Mouse (Mus musculus): ENCODE measurements at regions not wholly inside any gene's neighbourhood (a gene's known extent, or its start where the extent isn't known, plus 50 kb on each side); places are given as distances from the start of the nearest gene placed in this dataset.

GRCm38 (mm10) chr3:144273115-144273514 lies 68.1 kb upstream of the Lmo4 start:
- WGBS: 94% methylated on average over 5 of the region's 5 CpGs

GRCm38 (mm10) chr3:144270206-144270605 lies 65.2 kb upstream of the Lmo4 start:
- H3K4me3 ChIP-seq (ENCODE audit: insufficient read depth, low read depth, low read length): no peak overlapping the region
- 72% methylated on average over 6 of the region's 6 CpGs for WGBS
- no peak for DNase-seq
- H3K4me1 ChIP-seq (ENCODE audit: control insufficient read depth, insufficient read depth, low read length): no peaks in the 10 kb centered on the region
- TF ChIP-seq POLR2A (IDR thresholded peaks at IDR 0.05; ENCODE audit: low read depth, low read length) (no peak), CTCF (conservative IDR thresholded peaks at IDR 0.05; ENCODE audit: insufficient read depth, insufficient read length, low read depth, low read length) (no peak)
- no peak overlapping the region for H3K27ac ChIP-seq (ENCODE audit: insufficient read depth, low read depth, low read length)
- H3K36me3 ChIP-seq (ENCODE audit: control insufficient read depth, insufficient read depth, low read length): no peaks in the 10 kb centered on the region
- no peaks in the 10 kb centered on the region for H3K27me3 ChIP-seq (replicated peaks; ENCODE audit: control insufficient read depth, insufficient read depth, low read length)

More at GRCm38 (mm10) chr3:144273115-144273514, 68.1 kb upstream of the Lmo4 start:
- no peaks in the 10 kb centered on the region for H3K27me3 ChIP-seq (replicated peaks; ENCODE audit: control insufficient read depth, insufficient read depth, low read length)
- TF ChIP-seq POLR2A (IDR thresholded peaks at IDR 0.05; ENCODE audit: low read depth, low read length) (no peak), CTCF (conservative IDR thresholded peaks at IDR 0.05; ENCODE audit: insufficient read depth, insufficient read length, low read depth, low read length) (no peak)
- H3K36me3 ChIP-seq (ENCODE audit: control insufficient read depth, insufficient read depth, low read length): no peaks in the 10 kb centered on the region
- H3K4me1 ChIP-seq (ENCODE audit: control insufficient read depth, insufficient read depth, low read length): no peaks in the 10 kb centered on the region
- H3K27ac ChIP-seq (ENCODE audit: insufficient read depth, low read depth, low read length): no peak overlapping the region
- no peak for DNase-seq
- H3K4me3 ChIP-seq (ENCODE audit: insufficient read depth, low read depth, low read length): no peak overlapping the region

DNA sequence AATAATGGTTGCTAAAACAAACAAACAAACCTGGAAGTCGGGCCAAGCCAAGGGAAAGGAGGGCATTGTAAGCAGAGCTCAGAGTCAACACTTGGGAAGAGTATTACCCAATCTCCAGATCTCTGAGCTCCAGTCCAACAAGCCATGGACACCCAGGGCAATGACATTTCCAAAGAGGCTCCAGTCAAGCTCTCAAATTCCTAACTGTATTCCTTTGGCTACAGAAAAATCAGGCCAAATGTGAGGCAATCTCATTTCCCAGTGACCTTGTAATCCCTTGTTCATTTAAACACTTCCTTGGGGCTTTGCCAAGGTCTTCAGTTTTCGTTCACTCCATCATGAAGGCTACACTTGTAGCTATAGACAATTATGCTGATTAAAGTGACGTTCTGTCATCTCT lies 59.5 kb upstream of the Lmo4 start:
- no peaks in the 10 kb centered on the region for H3K4me1 ChIP-seq (ENCODE audit: control insufficient read depth, insufficient read depth, low read length)
- H3K36me3 ChIP-seq (ENCODE audit: control insufficient read depth, insufficient read depth, low read length): no peaks in the 10 kb centered on the region
- no peak overlapping the region for H3K4me3 ChIP-seq (ENCODE audit: insufficient read depth, low read depth, low read length)
- no peak for DNase-seq
- H3K27ac ChIP-seq (ENCODE audit: insufficient read depth, low read depth, low read length): no peak overlapping the region
- no peaks in the 10 kb centered on the region for H3K27me3 ChIP-seq (replicated peaks; ENCODE audit: control insufficient read depth, insufficient read depth, low read length)
- TF ChIP-seq CTCF (conservative IDR thresholded peaks at IDR 0.05; ENCODE audit: insufficient read depth, insufficient read length, low read depth, low read length) (no peak), POLR2A (IDR thresholded peaks at IDR 0.05; ENCODE audit: low read depth, low read length) (no peak)
- WGBS: 63% methylated on average over 3 of the region's 3 CpGs

GRCm38 (mm10) chr3:144260886-144261285 lies 55.9 kb upstream of the Lmo4 start:
- TF ChIP-seq CTCF (conservative IDR thresholded peaks at IDR 0.05; ENCODE audit: insufficient read depth, insufficient read length, low read depth, low read length) (no peak), POLR2A (IDR thresholded peaks at IDR 0.05; ENCODE audit: low read depth, low read length) (no peak)
- no peak overlapping the region for H3K27ac ChIP-seq (ENCODE audit: insufficient read depth, low read depth, low read length)
- no peak for DNase-seq
- H3K36me3 ChIP-seq (ENCODE audit: control insufficient read depth, insufficient read depth, low read length): no peaks in the 10 kb centered on the region
- H3K27me3 ChIP-seq (replicated peaks; ENCODE audit: control insufficient read depth, insufficient read depth, low read length): no peaks in the 10 kb centered on the region
- 80% methylated on average over 2 of the region's 2 CpGs for WGBS
- H3K4me3 ChIP-seq (ENCODE audit: insufficient read depth, low read depth, low read length): no peak overlapping the region
- no peaks in the 10 kb centered on the region for H3K4me1 ChIP-seq (ENCODE audit: control insufficient read depth, insufficient read depth, low read length)

DNA sequence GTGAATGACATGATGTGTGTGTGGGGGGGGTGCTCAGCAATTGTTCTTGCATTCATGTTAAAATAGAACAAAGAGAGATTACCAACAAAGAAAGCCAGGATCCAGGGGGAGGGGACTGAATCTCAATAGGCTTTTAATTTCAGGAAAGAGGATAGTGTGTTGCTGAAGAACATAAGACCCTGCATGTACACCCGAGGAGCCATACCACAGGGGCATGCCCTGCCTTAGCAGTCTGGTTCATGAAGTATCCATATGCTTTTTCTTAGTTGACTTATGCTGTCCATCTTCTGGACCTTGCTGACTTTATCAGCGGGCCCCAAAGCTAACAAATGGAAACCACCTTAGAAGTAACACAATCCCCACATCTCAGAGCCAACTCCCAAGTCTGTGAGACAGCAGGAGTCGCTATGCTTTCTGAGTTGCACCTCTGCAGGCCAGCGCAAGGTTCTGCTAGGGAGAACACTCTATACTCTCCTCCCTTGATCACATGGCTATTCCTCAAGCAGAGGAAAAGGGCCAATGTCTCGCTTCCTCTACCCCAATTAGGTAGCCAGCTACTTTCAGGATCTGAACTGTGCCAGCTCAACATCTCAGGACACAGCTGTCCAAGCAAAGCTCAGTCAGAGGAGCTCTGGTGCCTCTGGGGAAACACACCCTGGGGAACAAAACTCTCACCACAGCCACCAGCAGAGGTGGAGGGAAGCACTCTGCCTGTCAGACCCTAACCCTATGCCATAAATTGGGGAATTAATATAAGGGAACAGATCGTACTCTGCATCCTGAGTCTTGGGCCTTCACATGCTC lies 52.9 kb upstream of the Lmo4 start:
- no peaks in the 10 kb centered on the region for H3K4me1 ChIP-seq (ENCODE audit: control insufficient read depth, insufficient read depth, low read length)
- H3K4me3 ChIP-seq (ENCODE audit: insufficient read depth, low read depth, low read length): no peak overlapping the region
- H3K27ac ChIP-seq (ENCODE audit: insufficient read depth, low read depth, low read length): no peak overlapping the region
- TF ChIP-seq CTCF (conservative IDR thresholded peaks at IDR 0.05; ENCODE audit: insufficient read depth, insufficient read length, low read depth, low read length) (no peak), POLR2A (IDR thresholded peaks at IDR 0.05; ENCODE audit: low read depth, low read length) (no peak)
- DNase-seq: no peak
- no peaks in the 10 kb centered on the region for H3K27me3 ChIP-seq (replicated peaks; ENCODE audit: control insufficient read depth, insufficient read depth, low read length)
- WGBS: 60% methylated on average over 6 of the region's 6 CpGs
- no peaks in the 10 kb centered on the region for H3K36me3 ChIP-seq (ENCODE audit: control insufficient read depth, insufficient read depth, low read length)

GRCm38 (mm10) chr3:144257196-144257595 lies 52.2 kb upstream of the Lmo4 start:
- Histone ChIP-seq H3K27ac (ENCODE audit: insufficient read depth, low read depth, low read length) (no peak overlapping the region), H3K4me1 (ENCODE audit: control insufficient read depth, insufficient read depth, low read length) (no peaks in the 10 kb centered on the region), H3K36me3 (ENCODE audit: control insufficient read depth, insufficient read depth, low read length) (no peaks in the 10 kb centered on the region), H3K27me3 (replicated peaks; ENCODE audit: control insufficient read depth, insufficient read depth, low read length) (no peaks in the 10 kb centered on the region), H3K4me3 (ENCODE audit: insufficient read depth, low read depth, low read length) (no peak overlapping the region)
- no peak for TF ChIP-seq CTCF (conservative IDR thresholded peaks at IDR 0.05; ENCODE audit: insufficient read depth, insufficient read length, low read depth, low read length)
- WGBS: 87% methylated on average over 9 of the region's 9 CpGs
- DNase-seq: no peak

- Histone ChIP-seq H3K36me3 (ENCODE audit: control insufficient read depth, insufficient read depth, low read length) (no peaks in the 10 kb centered on the region), H3K27ac (ENCODE audit: insufficient read depth, low read depth, low read length) (no peak overlapping the region), H3K4me1 (ENCODE audit: control insufficient read depth, insufficient read depth, low read length) (no peaks in the 10 kb centered on the region), H3K4me3 (ENCODE audit: insufficient read depth, low read depth, low read length) (no peak overlapping the region), H3K27me3 (replicated peaks; ENCODE audit: control insufficient read depth, insufficient read depth, low read length) (no peaks in the 10 kb centered on the region)
- WGBS: 77% methylated on average over 12 of the region's 12 CpGs
- no peak for TF ChIP-seq POLR2A (IDR thresholded peaks at IDR 0.05; ENCODE audit: low read depth, low read length)
- TF ChIP-seq CTCF (conservative IDR thresholded peaks at IDR 0.05; ENCODE audit: insufficient read depth, insufficient read length, low read depth, low read length): no peak
- DNase-seq: no peak
Observed at GRCm38 (mm10) chr3:144255596-144256550, 50.9 kb upstream of the Lmo4 start.

All from kidney, adult 2 months (tissue).